Mouse (Mus musculus) gastrocnemius, adult 2 months (tissue): Measurements from ENCODE around the gene Gm13693. TPM values are rescaled to one million over a fixed set of nuclear protein-coding genes. Genes with fewer than 3 reads are reported as not detected.
"Not testable (repeated sequence)": the region's sequence is repeated elsewhere in the genome, so short reads cannot be mapped to it uniquely, and the experiment has no call there.

Experiments
- DNase-seq: peaks from one replicate; pipeline ENCODE4 v3.0.0; 2022
- H3K27ac ChIP-seq: fragments of 200-600 bp; 2 replicates; pipeline ENCODE4 v1.8.1; 2022; ENCODE audit warnings: mild to moderate bottlenecking
- H3K4me3 ChIP-seq: fragments of 200-600 bp; 2 replicates; pipeline ENCODE4 v1.8.1; 2022; ENCODE audit warnings: mild to moderate bottlenecking, moderate library complexity
- CTCF ChIP-seq: fragments of 200-600 bp; IDR thresholded peaks from 2 replicates; pipeline ENCODE4 v1.8.1; 2022; ENCODE audit warnings: antibody characterized with exemption, mild to moderate bottlenecking, moderate library complexity
- intact Hi-C: fragments of 180-260 bp; cut with DNase I; formaldehyde crosslinking; loops from one replicate; pipeline ENCODE4 v1.15.1; 2025
- long read RNA-seq, 2 experiments: library from polyadenylated mRNA; stranded (forward); transcript quantifications; one replicate each; pipeline ENCODE4 v2.0.0; 2021
- total RNA-seq, 2 experiments: library from RNA; stranded (reverse); gene quantifications; 2 replicates each; pipeline ENCODE4 v1.2.3; 2021

Gene Gm13693
- total RNA-seq: under 1 TPM; 0.69 to 0.95 TPM
- long read RNA-seq, experiment 1: 0 reads
- long read RNA-seq, experiment 2: 0 reads

DNA sequence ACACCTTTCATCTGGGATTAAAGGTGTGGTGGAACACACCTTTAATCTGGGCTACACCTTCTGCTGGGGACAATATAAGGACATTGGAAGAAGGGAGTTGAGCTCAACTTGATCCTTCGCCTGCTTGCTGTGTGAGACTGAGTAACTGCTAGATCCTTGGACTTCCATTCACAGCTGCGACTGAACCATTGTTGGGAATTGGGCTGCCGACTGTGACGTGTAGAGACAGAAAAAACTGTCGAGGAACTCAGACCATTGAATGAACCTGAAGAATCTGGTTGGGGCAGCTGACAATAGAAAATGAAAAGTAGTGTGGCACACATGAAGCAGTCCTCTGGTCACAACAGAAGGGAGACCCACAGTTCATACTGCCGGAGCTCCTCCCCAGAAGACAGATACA is at the start of gene Gm13693:
TSS of gene Gm13693 (plus strand) at position 301 of the 400 bp plus-strand sequence.
- H3K4me3 ChIP-seq, intact Hi-C loops, DNase-seq, H3K27ac ChIP-seq: not testable (repeated sequence)

DNA sequence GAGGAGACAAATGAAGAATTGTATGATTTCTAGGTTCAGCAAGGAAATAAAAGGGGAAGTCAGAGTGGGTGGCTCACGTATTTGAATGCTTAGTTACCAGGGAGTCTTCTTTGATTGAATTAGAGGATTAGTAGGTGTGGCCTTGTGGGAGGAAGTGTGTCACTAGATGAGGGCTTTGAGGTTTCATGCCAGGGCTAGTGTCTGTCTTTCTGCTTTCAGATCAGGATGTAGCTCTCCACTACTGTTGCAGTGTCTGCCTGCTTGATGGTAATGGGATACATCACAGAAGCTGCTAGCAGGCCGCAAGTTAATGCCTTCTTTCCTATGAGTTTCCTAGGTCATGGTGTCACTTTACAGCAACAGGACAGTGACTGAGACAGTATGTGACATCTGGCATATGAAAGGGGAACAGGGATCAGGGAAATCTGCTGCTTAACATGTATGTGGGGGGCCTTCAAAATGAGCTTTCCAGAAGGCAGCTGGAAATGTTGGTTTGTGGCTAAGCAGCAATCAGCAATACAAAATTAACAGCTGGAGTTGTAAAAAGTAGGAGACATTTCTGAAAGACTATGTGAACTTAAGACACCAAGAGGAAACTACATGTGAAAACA is 31.7 kb upstream of the Gm13693 start:
- no peak for TF ChIP-seq CTCF
- intact Hi-C loops: no loop called here
- Histone ChIP-seq H3K27ac (no peak overlapping the region), H3K4me3 (no peak overlapping the region)
- DNase-seq: no peak

DNA sequence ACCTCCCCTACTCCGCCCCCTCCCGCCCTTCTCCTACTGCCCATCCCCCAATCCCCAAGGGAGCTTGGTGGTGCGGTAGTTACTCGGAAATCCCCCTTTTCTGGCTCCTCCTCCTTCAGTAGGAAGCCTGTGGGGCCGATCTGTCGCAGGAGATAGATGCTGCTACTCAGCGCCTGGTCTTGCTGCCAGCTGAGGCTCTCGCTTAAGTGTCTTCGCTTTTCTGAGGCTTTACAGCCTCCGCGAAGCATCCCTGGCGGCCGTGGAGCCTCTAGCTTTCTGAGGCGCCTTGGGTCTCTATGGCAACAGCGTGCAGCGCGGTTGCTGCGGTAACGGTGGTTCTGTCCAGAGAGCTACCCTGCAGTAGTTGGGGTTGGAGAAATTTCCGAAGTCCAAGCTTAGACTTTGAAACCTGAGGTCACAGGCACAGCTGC is 20.4 kb upstream of the Gm13693 start, which contains the start of gene Zswim2:
TSS of gene Zswim2 (minus strand) at position 298 of the 431 bp plus-strand sequence.
- TF ChIP-seq CTCF: no peak
- Histone ChIP-seq H3K27ac (no peak within 1 kb of the TSS), H3K4me3 (peak within 1 kb of the TSS; percentile 45)
- intact Hi-C loops: no loop called here
- peak; percentile 17 for DNase-seq

DNA sequence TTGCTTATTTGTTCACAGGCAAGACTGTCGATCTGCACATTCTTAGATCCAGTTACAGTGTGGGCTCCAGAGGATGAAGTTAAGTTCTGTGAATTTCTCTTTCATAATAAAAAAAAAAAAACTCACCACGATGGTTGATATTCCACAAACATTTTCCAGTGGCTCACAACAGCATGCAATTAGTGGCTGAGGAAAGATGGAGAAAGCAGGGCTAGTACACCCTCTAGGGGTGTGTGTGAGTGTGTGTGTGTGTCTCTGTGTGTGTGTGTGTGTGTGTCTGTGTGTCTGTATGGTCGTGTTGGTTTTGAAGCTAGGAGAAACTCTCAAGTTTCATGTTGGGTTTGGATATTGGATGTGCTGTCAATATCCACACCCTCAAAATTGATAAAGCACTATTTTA is 19.9 kb upstream of the Gm13693 start:
- intact Hi-C loops: no loop called here
- TF ChIP-seq CTCF: no peak
- H3K27ac ChIP-seq: no peak overlapping the region

DNA sequence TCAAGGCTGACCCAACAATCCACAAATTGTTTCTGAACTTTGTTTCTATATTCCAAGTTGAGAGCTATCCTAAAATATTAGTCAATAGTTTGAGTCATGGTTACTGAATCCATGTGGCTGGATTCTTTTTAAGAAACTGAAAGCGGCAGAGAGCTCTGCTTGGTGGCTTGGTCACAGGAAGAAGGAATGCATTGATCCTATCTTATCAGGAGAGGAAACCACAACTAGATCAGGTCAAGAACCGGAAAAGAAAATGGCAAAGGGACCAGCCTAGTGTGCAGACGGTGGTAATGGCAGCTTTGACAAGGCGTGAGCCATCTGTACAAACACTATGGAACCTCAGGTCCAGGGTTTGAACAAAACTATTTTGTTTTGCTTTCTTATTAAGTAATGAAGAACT is 19.5 kb upstream of the Gm13693 start:
- TF ChIP-seq CTCF: no peak
- intact Hi-C loops: no loop called here
- no peak for DNase-seq
- Histone ChIP-seq H3K4me3 (no peak overlapping the region), H3K27ac (no peak overlapping the region)

More for the DNA sequence above, 19.9 kb upstream of the Gm13693 start:
- H3K4me3 ChIP-seq: peak overlapping the region; percentile 45; the same call in 1 of the 2 replicates
- no peak for DNase-seq

DNA sequence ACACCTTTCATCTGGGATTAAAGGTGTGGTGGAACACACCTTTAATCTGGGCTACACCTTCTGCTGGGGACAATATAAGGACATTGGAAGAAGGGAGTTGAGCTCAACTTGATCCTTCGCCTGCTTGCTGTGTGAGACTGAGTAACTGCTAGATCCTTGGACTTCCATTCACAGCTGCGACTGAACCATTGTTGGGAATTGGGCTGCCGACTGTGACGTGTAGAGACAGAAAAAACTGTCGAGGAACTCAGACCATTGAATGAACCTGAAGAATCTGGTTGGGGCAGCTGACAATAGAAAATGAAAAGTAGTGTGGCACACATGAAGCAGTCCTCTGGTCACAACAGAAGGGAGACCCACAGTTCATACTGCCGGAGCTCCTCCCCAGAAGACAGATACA is 5.9 kb upstream of the Gm13693 start, which contains the start of gene Gm13698:
TSS of gene Gm13698 (plus strand) at position 301 of the 400 bp plus-strand sequence.
- DNase-seq, H3K27ac ChIP-seq, intact Hi-C loops, H3K4me3 ChIP-seq: not testable (repeated sequence)

DNA sequence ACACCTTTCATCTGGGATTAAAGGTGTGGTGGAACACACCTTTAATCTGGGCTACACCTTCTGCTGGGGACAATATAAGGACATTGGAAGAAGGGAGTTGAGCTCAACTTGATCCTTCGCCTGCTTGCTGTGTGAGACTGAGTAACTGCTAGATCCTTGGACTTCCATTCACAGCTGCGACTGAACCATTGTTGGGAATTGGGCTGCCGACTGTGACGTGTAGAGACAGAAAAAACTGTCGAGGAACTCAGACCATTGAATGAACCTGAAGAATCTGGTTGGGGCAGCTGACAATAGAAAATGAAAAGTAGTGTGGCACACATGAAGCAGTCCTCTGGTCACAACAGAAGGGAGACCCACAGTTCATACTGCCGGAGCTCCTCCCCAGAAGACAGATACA is 5.7 kb downstream of the Gm13693 start, which contains the start of gene Gm13695:
TSS of gene Gm13695 (plus strand) at position 301 of the 400 bp plus-strand sequence.
- H3K4me3 ChIP-seq, DNase-seq, intact Hi-C loops, H3K27ac ChIP-seq: not testable (repeated sequence)

DNA sequence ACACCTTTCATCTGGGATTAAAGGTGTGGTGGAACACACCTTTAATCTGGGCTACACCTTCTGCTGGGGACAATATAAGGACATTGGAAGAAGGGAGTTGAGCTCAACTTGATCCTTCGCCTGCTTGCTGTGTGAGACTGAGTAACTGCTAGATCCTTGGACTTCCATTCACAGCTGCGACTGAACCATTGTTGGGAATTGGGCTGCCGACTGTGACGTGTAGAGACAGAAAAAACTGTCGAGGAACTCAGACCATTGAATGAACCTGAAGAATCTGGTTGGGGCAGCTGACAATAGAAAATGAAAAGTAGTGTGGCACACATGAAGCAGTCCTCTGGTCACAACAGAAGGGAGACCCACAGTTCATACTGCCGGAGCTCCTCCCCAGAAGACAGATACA is 11.5 kb downstream of the Gm13693 start, which contains the start of gene Gm13696:
TSS of gene Gm13696 (plus strand) at position 301 of the 400 bp plus-strand sequence.
- H3K4me3 ChIP-seq, intact Hi-C loops, DNase-seq, H3K27ac ChIP-seq: not testable (repeated sequence)

DNA sequence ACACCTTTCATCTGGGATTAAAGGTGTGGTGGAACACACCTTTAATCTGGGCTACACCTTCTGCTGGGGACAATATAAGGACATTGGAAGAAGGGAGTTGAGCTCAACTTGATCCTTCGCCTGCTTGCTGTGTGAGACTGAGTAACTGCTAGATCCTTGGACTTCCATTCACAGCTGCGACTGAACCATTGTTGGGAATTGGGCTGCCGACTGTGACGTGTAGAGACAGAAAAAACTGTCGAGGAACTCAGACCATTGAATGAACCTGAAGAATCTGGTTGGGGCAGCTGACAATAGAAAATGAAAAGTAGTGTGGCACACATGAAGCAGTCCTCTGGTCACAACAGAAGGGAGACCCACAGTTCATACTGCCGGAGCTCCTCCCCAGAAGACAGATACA is 17.3 kb downstream of the Gm13693 start, which contains the start of gene Gm13694:
TSS of gene Gm13694 (plus strand) at position 301 of the 400 bp plus-strand sequence.
- H3K27ac ChIP-seq, intact Hi-C loops, H3K4me3 ChIP-seq, DNase-seq: not testable (repeated sequence)

DNA sequence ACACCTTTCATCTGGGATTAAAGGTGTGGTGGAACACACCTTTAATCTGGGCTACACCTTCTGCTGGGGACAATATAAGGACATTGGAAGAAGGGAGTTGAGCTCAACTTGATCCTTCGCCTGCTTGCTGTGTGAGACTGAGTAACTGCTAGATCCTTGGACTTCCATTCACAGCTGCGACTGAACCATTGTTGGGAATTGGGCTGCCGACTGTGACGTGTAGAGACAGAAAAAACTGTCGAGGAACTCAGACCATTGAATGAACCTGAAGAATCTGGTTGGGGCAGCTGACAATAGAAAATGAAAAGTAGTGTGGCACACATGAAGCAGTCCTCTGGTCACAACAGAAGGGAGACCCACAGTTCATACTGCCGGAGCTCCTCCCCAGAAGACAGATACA is 23.1 kb downstream of the Gm13693 start, which contains the start of gene Gm13697:
TSS of gene Gm13697 (plus strand) at position 301 of the 400 bp plus-strand sequence.
- H3K27ac ChIP-seq, intact Hi-C loops, DNase-seq, H3K4me3 ChIP-seq: not testable (repeated sequence)

DNA sequence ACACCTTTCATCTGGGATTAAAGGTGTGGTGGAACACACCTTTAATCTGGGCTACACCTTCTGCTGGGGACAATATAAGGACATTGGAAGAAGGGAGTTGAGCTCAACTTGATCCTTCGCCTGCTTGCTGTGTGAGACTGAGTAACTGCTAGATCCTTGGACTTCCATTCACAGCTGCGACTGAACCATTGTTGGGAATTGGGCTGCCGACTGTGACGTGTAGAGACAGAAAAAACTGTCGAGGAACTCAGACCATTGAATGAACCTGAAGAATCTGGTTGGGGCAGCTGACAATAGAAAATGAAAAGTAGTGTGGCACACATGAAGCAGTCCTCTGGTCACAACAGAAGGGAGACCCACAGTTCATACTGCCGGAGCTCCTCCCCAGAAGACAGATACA is 28.9 kb downstream of the Gm13693 start, which contains the start of gene Gm13691:
TSS of gene Gm13691 (plus strand) at position 301 of the 400 bp plus-strand sequence.
- H3K4me3 ChIP-seq, DNase-seq, intact Hi-C loops, H3K27ac ChIP-seq: not testable (repeated sequence)

DNA sequence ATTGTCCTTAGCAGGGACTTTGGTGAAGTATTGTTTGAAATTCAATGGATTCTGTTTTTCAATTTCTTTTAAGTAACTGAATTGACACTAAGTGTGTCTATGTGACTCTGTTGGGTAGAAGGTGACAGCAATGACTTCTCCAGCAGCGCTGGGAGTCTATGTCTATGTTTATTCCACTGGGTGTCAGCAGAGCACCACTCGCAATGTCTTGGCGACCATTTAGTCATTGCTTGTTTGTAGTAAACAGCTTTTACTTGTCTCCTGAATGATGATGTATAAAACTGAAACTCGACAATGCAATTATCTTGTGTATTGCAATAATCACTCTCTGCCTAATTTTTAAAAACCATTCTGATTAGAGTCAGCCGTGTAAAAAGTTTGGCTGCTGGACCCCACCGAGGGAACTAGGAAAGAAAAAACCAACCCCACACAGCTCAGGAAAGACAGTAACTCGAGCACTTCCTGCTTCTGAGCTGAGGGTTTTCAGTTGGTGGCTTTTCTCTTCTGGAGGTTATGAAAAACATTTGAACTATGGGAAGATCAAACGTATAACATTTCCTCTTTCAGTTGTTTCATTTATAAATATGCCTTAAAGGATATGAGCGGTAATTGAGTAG is 32.4 kb downstream of the Gm13693 start:
- peak overlapping the region; percentile 46 for H3K27ac ChIP-seq
- intact Hi-C loops, DNase-seq: not testable (repeated sequence)
- H3K4me3 ChIP-seq: peak overlapping the region; percentile 60

DNA sequence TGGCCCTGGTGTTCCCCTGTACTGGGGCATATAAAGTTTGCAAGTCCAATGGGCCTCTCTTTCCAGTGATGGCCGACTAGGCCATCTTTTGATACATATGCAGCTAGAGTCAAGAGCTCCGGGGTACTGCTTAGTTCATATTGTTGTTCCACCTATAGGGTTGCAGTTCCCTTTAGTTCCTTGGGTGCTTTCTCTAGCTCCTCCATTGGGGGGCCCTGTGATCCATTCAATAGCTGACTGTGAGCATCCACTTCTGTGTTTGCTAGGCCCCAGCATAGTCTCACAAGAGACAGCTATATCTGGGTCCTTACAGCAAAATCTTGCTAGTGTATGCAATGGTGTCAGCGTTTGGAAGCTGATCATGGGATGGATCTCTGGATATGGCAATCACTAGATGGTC is 33.2 kb downstream of the Gm13693 start:
- H3K4me3 ChIP-seq, intact Hi-C loops, H3K27ac ChIP-seq, DNase-seq: not testable (repeated sequence)
